26 mouse cellular contexts compared by ENCODE assay signal in the genomic region with DNA sequence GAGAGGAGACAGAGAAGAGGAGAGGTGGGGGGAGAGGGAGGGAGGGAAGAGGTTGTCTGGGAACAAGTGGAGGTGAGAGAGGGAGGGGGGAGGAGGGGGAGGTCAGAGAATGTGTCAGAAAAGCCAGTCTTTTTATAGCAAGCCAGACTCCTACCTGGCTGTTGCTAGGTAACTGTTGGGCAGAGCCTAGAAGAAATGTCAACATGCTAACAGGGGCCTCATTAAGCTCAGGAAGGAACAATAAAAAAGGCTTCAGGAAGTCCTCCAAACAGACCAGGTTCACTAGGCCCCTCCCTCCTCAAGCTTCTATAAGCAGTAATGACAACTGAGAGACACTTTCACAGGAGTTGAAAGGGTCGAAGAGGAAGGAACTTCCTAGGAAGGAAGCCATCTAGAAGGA.
DNase-seq lines count a peak whose midpoint lies in the region; ATAC-seq lines count a peak whose summit lies in the region.
"Had no signal": no experiment of that assay in that cellular context is flagged by ENCODE, and none has a peak within 500 bp of the region (broad histone marks: within the 10 kb centered on the region; RNA-seq: fewer than 3 reads in every experiment).

No protein-coding gene starts in this region.

- H3K9ac ChIP-seq in lung, embryonic 15.5 days, result no peak overlapping the region
- no peak overlapping the region for H3K9ac ChIP-seq in intestine, embryonic 16.5 days (ENCODE audit: low read depth, low read length)
- H3K9ac ChIP-seq: embryonic facial prominence, embryonic 12.5 days; embryonic facial prominence, embryonic 15.5 days; forebrain, embryonic 12.5 days; forebrain, embryonic 15.5 days; heart, embryonic 13.5 days; hindbrain, embryonic 12.5 days; hindbrain, embryonic 15.5 days had no signal

- H3K27me3 ChIP-seq in lung, embryonic 15.5 days, result no peaks in the 10 kb centered on the region
- H3K27me3 ChIP-seq in intestine, embryonic 16.5 days (replicated peaks; ENCODE audit: control insufficient read depth, insufficient read depth, low read length), result no peaks in the 10 kb centered on the region
- H3K27me3 ChIP-seq: embryonic facial prominence, embryonic 12.5 days; embryonic facial prominence, embryonic 15.5 days; forebrain, embryonic 12.5 days; forebrain, embryonic 15.5 days; heart, embryonic 13.5 days; hindbrain, embryonic 12.5 days; hindbrain, embryonic 15.5 days had no signal

- no peak overlapping the region for H3K27ac ChIP-seq in lung, embryonic 15.5 days
- no peak overlapping the region for H3K27ac ChIP-seq in intestine, embryonic 16.5 days (ENCODE audit: low read length)
- H3K27ac ChIP-seq: embryonic facial prominence, embryonic 12.5 days; embryonic facial prominence, embryonic 15.5 days; forebrain, embryonic 12.5 days; forebrain, embryonic 15.5 days; heart, adult 2 months; heart, embryonic 10.5 days; heart, embryonic 13.5 days; hindbrain, embryonic 12.5 days; hindbrain, embryonic 15.5 days had no signal

- no peaks in the 10 kb centered on the region for H3K4me1 ChIP-seq in lung, embryonic 15.5 days
- H3K4me1 ChIP-seq in intestine, embryonic 16.5 days (ENCODE audit: control insufficient read depth, insufficient read depth, low read length), result no peaks in the 10 kb centered on the region
- H3K4me1 ChIP-seq: embryonic facial prominence, embryonic 12.5 days; embryonic facial prominence, embryonic 15.5 days; forebrain, embryonic 12.5 days; forebrain, embryonic 15.5 days; heart, embryonic 13.5 days; hindbrain, embryonic 12.5 days; hindbrain, embryonic 15.5 days had no signal

- intact Hi-C loops in heart, postnatal 25 days (cut with DNase I), result no loop called here

- H3K4me2 ChIP-seq in lung, embryonic 15.5 days, result no peak overlapping the region
- no peak overlapping the region for H3K4me2 ChIP-seq in intestine, embryonic 16.5 days (ENCODE audit: low read depth, low read length)
- H3K4me2 ChIP-seq: embryonic facial prominence, embryonic 12.5 days; embryonic facial prominence, embryonic 15.5 days; forebrain, embryonic 12.5 days; forebrain, embryonic 15.5 days; heart, embryonic 13.5 days; hindbrain, embryonic 12.5 days; hindbrain, embryonic 15.5 days had no signal

- peak; percentile 2 for DNase-seq in embryo, embryonic 10.5 days (ENCODE audit: low spot score)
- no peak for DNase-seq in embryo, embryonic 11 days
- no peak for DNase-seq in lung, postnatal 25 days (ENCODE audit: low spot score)
- peak; percentile 67 for DNase-seq in R1 (ENCODE audit: low read depth, low spot score)
- no peak for DNase-seq in heart, postnatal 25 days (ENCODE audit: low spot score)
- DNase-seq in right cerebral cortex, adult 2 months (ENCODE audit: low spot score in 2 of 2), result no peak
- DNase-seq: adrenal gland, postnatal 10 days; cerebellum, adult 11-12 months; cerebellum, adult 8-10 months; cerebellum, postnatal 10 days; cerebellum, postnatal 36 days; gastrocnemius, postnatal 10 days; gastrocnemius, postnatal 36 days; heart, adult 2 months; heart, postnatal 14 days had no signal

- no peaks in the 10 kb centered on the region for H3K36me3 ChIP-seq in lung, embryonic 15.5 days
- no peaks in the 10 kb centered on the region for H3K36me3 ChIP-seq in intestine, embryonic 16.5 days (ENCODE audit: control insufficient read depth, insufficient read depth, low read length)
- H3K36me3 ChIP-seq: embryonic facial prominence, embryonic 12.5 days; embryonic facial prominence, embryonic 15.5 days; forebrain, embryonic 12.5 days; forebrain, embryonic 15.5 days; heart, embryonic 10.5 days; heart, embryonic 13.5 days; hindbrain, embryonic 12.5 days; hindbrain, embryonic 15.5 days had no signal

- 0 out of 2 replicates have a peak, but pooled peaks have one; percentile 31 for ATAC-seq in lung, embryonic 15.5 days (ENCODE audit: borderline replicate concordance, extremely low read depth, low FRiP score, low TSS enrichment)
- peak; percentile 70 for ATAC-seq in intestine, embryonic 16.5 days
- ATAC-seq: forebrain, embryonic 15.5 days had no signal

- WGBS in lung, embryonic 15.5 days, result 25% methylated on average over 1 of the region's 1 CpGs
- 50% methylated on average over 1 of the region's 1 CpGs for WGBS in intestine, embryonic 16.5 days

- no peak overlapping the region for H3K4me3 ChIP-seq in lung, embryonic 15.5 days
- no peak overlapping the region for H3K4me3 ChIP-seq in intestine, embryonic 16.5 days (ENCODE audit: low read length)
- H3K4me3 ChIP-seq: embryonic facial prominence, embryonic 12.5 days; embryonic facial prominence, embryonic 15.5 days; erythroblast, embryonic 14.5 days; forebrain, embryonic 12.5 days; forebrain, embryonic 15.5 days; heart, adult 2 months; heart, embryonic 10.5 days; heart, embryonic 13.5 days; hindbrain, embryonic 12.5 days; hindbrain, embryonic 15.5 days had no signal

- H3K9me3 ChIP-seq in lung, embryonic 15.5 days, result no peaks in the 10 kb centered on the region
- H3K9me3 ChIP-seq in intestine, embryonic 16.5 days (ENCODE audit: control insufficient read depth, low read length), result no peaks in the 10 kb centered on the region
- H3K9me3 ChIP-seq: embryonic facial prominence, embryonic 12.5 days; embryonic facial prominence, embryonic 15.5 days; forebrain, embryonic 12.5 days; forebrain, embryonic 15.5 days; heart, embryonic 10.5 days; heart, embryonic 13.5 days; hindbrain, embryonic 12.5 days; hindbrain, embryonic 15.5 days had no signal

Comparison
In these comparisons a context has a peak if more than half of its experiments do, and no peak if none do; other contexts are left out.
1. DNase-seq: peak in embryo, embryonic 10.5 days (single experiment) and R1 (single experiment); none in embryo, embryonic 11 days (single experiment), lung, postnatal 25 days (single experiment), heart, postnatal 25 days (single experiment) and right cerebral cortex, adult 2 months (0 of 2).